Mouse (Mus musculus) gonadal fat pad, adult 2 months (tissue): ENCODE results near the gene Adat3. TPM values are rescaled to one million over a fixed set of nuclear protein-coding genes. Genes with fewer than 3 reads are reported as not detected.

Experiments
- DNase-seq: peaks from one replicate; pipeline ENCODE4 v3.0.0-alpha.2; 2012; ENCODE audit warnings: low read depth
- polyA plus RNA-seq: library from polyadenylated mRNA; depleted of rRNA; stranded (reverse); fragments of >200 nt; gene quantifications from 2 replicates; pipeline ENCODE4 v1.2.3, GENCODE M21; 2012; rRNA removed

Gene Adat3
- 9.5 and 9.6 TPM in 2 replicates for polyA plus RNA-seq

- DNase-seq = no peak
These were observed at the start of gene Adat3, which contains the start of gene Scamp4 for GRCm38 (mm10) chr10:80602698-80603325. TSS of gene Adat3 (plus strand) at chr10:80602880. TSS of gene Scamp4 (plus strand) at chr10:80602872.

- no peak for DNase-seq
These were observed 49.1 kb upstream of the Adat3 start for GRCm38 (mm10) chr10:80553575-80553974.

GRCm38 (mm10) chr10:80553997-80554396, 48.7 kb upstream of the Adat3 start:
- DNase-seq = no peak

GRCm38 (mm10) chr10:80557346-80557965, 45.2 kb upstream of the Adat3 start:
- no peak for DNase-seq

GRCm38 (mm10) chr10:80559431-80559830, 43.2 kb upstream of the Adat3 start:
- DNase-seq = no peak

- DNase-seq = no peak
These were observed 42.1 kb upstream of the Adat3 start for GRCm38 (mm10) chr10:80560621-80561020.

GRCm38 (mm10) chr10:80561116-80561944, 41.4 kb upstream of the Adat3 start, which contains the start of gene Rexo1:
TSS of gene Rexo1 (minus strand) at chr10:80561560.
- no peak for DNase-seq

GRCm38 (mm10) chr10:80566375-80567092, 36.1 kb upstream of the Adat3 start:
- no peak for DNase-seq

- DNase-seq = no peak
These were observed 33.8 kb upstream of the Adat3 start for GRCm38 (mm10) chr10:80568876-80569275.

GRCm38 (mm10) chr10:80569664-80570066, 33.0 kb upstream of the Adat3 start:
- no peak for DNase-seq

GRCm38 (mm10) chr10:80570419-80570818, 32.3 kb upstream of the Adat3 start:
- no peak for DNase-seq

- DNase-seq = no peak
These were observed 31.5 kb upstream of the Adat3 start for GRCm38 (mm10) chr10:80570871-80571836.

- DNase-seq = no peak
These were observed 30.2 kb upstream of the Adat3 start for GRCm38 (mm10) chr10:80572477-80572876.

GRCm38 (mm10) chr10:80573944-80574343, 28.7 kb upstream of the Adat3 start:
- DNase-seq = no peak

- no peak for DNase-seq
These were observed 27.8 kb upstream of the Adat3 start for GRCm38 (mm10) chr10:80574896-80575295.

- DNase-seq = no peak
These were observed 26.8 kb upstream of the Adat3 start for GRCm38 (mm10) chr10:80575925-80576324.

- DNase-seq = no peak
These were observed 26.1 kb upstream of the Adat3 start for GRCm38 (mm10) chr10:80576351-80577194.

GRCm38 (mm10) chr10:80577195-80578130, 25.2 kb upstream of the Adat3 start, which contains the start of gene Klf16:
TSS of gene Klf16 (minus strand) at chr10:80577321.
- DNase-seq = no peak
